Mouse (Mus musculus) MEL (cell line): Measurements from ENCODE around the gene Icam1.

ENCODE experiments used
- CTCF ChIP-seq, 3 experiments: IDR thresholded peaks in 2 of 3; conservative IDR thresholded peaks in 1 of 3; 2 replicates each; pipeline ENCODE4 v1.5.1; 2011 to 2012; ENCODE audit warnings: low read length in 3 of 3, low read depth in 2 of 3, mild to moderate bottlenecking in 2 of 3, improper control_type of control experiment in 1 of 3, inconsistent platforms in 1 of 3, mixed read lengths in 1 of 3, moderate library complexity in 1 of 3; ENCODE audit not compliant: control insufficient read depth in 1 of 3, insufficient read depth in 1 of 3, poor library complexity in 1 of 3, severe bottlenecking in 1 of 3
- ELF1 ChIP-seq: IDR thresholded peaks from 2 replicates; pipeline ENCODE4 v1.6.1; 2014; ENCODE audit warnings: low read depth, mild to moderate bottlenecking, inconsistent platforms, low read length, improper control_type of control experiment, moderate library complexity
- EP300 ChIP-seq, 2 experiments: IDR thresholded peaks; 2 replicates each; pipeline ENCODE4 v1.6.1; 2011; ENCODE audit warnings: improper control_type of control experiment in 2 of 2, low read length in 2 of 2, low read depth in 1 of 2, mild to moderate bottlenecking in 1 of 2
- ETS1 ChIP-seq: IDR thresholded peaks from 2 replicates; pipeline ENCODE4 v1.6.1; 2012; ENCODE audit warnings: low read depth, mild to moderate bottlenecking, inconsistent platforms, low read length, improper control_type of control experiment, moderate library complexity
- GATA1 ChIP-seq: IDR thresholded peaks from 2 replicates; pipeline ENCODE4 v1.6.1; 2011; ENCODE audit warnings: low read depth, low read length, improper control_type of control experiment
- MAFK ChIP-seq: IDR thresholded peaks from 2 replicates; pipeline ENCODE4 v1.6.1; 2011; ENCODE audit warnings: low read depth, mild to moderate bottlenecking, low read length, improper control_type of control experiment, borderline replicate concordance
- MAZ ChIP-seq: IDR thresholded peaks from 2 replicates; pipeline ENCODE4 v1.6.1; 2012; ENCODE audit warnings: low read depth, mild to moderate bottlenecking, inconsistent platforms, low read length, improper control_type of control experiment
- MEF2A ChIP-seq: IDR thresholded peaks from 2 replicates; pipeline ENCODE4 v1.6.1; 2014; ENCODE audit warnings: low read depth, mild to moderate bottlenecking, inconsistent platforms, low read length, improper control_type of control experiment; ENCODE audit not compliant: poor library complexity, insufficient replicate concordance, severe bottlenecking; ENCODE audit errors: extremely low read depth
- POLR2A ChIP-seq, 2 experiments: IDR thresholded peaks; 2 replicates each; pipeline ENCODE4 v1.6.1; 2011 to 2012; ENCODE audit warnings: low read length in 2 of 2, mild to moderate bottlenecking in 2 of 2, control low read depth in 1 of 2, improper control_type of control experiment in 1 of 2, low read depth in 1 of 2, moderate library complexity in 1 of 2; ENCODE audit not compliant: control insufficient read depth in 1 of 2, insufficient read depth in 1 of 2, poor library complexity in 1 of 2
- POLR2AphosphoS5 ChIP-seq: IDR thresholded peaks from 2 replicates; pipeline ENCODE4 v1.6.1; 2012; ENCODE audit warnings: low read depth, borderline replicate concordance, mild to moderate bottlenecking, inconsistent platforms, low read length, moderate library complexity, mixed read lengths
- TCF12 ChIP-seq: IDR thresholded peaks from 2 replicates; pipeline ENCODE4 v1.6.1; 2014; ENCODE audit warnings: low read depth, mild to moderate bottlenecking, inconsistent platforms, low read length, improper control_type of control experiment, moderate library complexity
- USF1 ChIP-seq: IDR thresholded peaks from 2 replicates; pipeline ENCODE4 v1.6.1; 2014; ENCODE audit warnings: low read depth, mild to moderate bottlenecking, inconsistent platforms, low read length, improper control_type of control experiment, moderate library complexity
- ZKSCAN1 ChIP-seq: IDR thresholded peaks from 2 replicates; pipeline ENCODE4 v1.6.1; 2012; ENCODE audit warnings: low read depth, mild to moderate bottlenecking, inconsistent platforms, low read length, improper control_type of control experiment, moderate library complexity
- ZNF384 ChIP-seq: IDR thresholded peaks from 2 replicates; pipeline ENCODE4 v1.6.1; 2012; ENCODE audit warnings: low read depth, mild to moderate bottlenecking, inconsistent platforms, low read length, improper control_type of control experiment

- TF ChIP-seq GATA1: no peak
- TF ChIP-seq POLR2A (IDR thresholded peaks at IDR 0.05; ENCODE audit: control insufficient read depth in 1 of 2, insufficient read depth in 1 of 2, low read depth in 1 of 2, low read length in 2 of 2, poor library complexity in 1 of 2): no peak
- TF ChIP-seq MAZ: no peak
- no peak for TF ChIP-seq MEF2A
- TF ChIP-seq MAFK: no peak
- no peak for TF ChIP-seq CTCF (IDR thresholded peaks at IDR 0.05 in 2 of 3, conservative IDR thresholded peaks at IDR 0.05 in 1 of 3; ENCODE audit: control insufficient read depth in 1 of 3, insufficient read depth in 1 of 3, low read depth in 2 of 3, low read length in 3 of 3, poor library complexity in 1 of 3, severe bottlenecking in 1 of 3)
- TF ChIP-seq EP300 (IDR thresholded peaks at IDR 0.05; ENCODE audit: low read depth in 1 of 2, low read length in 2 of 2): no peak
- no peak for TF ChIP-seq ETS1
- no peak for TF ChIP-seq ELF1
- TF ChIP-seq ZKSCAN1: no peak
- TF ChIP-seq USF1: no peak
- no peak for TF ChIP-seq POLR2AphosphoS5
- TF ChIP-seq ZNF384: no peak
- no peak for TF ChIP-seq TCF12
Observed at GRCm38 (mm10) chr9:20971751-20972140, 44.0 kb upstream of the Icam1 start.
